Mouse (Mus musculus) mesoderm, embryonic 11.5 days (tissue): ENCODE measurements around the gene Bola1.
"Not testable (repeated sequence)": the region's sequence is repeated elsewhere in the genome, so short reads cannot be mapped to it uniquely, and the experiment has no call there.

Experiments used
- DNase-seq: peaks from one replicate; pipeline ENCODE4 v3.0.0-alpha.2; 2012; ENCODE audit warnings: low read depth, low spot score

The Bola1 gene

DNA sequence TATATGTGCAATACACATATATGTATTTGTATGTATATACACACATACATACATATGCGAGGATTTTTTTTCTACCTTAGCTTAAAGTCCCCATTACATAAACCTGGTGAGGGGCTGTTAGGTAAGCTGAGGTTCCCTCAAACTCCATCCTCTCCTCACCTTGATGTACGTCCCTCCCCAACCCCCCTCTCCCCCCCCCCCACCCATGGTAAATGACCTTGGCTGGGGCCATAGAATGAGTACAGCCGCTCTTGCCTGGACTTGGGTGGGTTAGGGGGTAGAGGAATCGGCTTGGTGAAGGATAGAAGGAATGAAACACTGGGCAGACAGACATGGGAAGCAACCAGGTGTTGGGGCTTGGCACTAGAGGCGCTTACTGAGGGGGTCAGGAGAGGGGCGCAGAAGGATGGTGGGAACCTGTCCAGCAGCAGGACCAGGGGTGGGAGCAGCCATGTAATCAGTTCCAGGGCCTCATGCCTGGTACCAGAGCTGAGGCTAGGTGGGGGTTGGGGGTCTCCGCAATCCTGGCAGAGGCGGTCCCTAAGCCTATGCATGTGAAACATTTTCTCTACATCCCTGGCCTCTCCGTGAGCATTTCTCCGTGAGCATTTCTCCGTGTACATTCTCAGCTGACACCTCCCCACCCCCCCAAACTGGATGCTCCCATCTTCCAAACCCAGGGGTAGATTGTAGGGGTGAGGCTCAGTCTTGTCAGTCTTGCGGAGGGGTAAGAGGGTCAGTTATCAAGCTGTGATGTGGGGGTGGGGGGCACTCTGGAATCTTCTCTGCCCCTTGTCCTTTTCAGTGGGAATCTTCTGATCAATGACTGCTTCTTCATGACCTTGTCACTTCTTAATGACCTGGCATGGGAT lies 37.8 kb downstream of the Bola1 start:
- DNase-seq, result no peak

DNA sequence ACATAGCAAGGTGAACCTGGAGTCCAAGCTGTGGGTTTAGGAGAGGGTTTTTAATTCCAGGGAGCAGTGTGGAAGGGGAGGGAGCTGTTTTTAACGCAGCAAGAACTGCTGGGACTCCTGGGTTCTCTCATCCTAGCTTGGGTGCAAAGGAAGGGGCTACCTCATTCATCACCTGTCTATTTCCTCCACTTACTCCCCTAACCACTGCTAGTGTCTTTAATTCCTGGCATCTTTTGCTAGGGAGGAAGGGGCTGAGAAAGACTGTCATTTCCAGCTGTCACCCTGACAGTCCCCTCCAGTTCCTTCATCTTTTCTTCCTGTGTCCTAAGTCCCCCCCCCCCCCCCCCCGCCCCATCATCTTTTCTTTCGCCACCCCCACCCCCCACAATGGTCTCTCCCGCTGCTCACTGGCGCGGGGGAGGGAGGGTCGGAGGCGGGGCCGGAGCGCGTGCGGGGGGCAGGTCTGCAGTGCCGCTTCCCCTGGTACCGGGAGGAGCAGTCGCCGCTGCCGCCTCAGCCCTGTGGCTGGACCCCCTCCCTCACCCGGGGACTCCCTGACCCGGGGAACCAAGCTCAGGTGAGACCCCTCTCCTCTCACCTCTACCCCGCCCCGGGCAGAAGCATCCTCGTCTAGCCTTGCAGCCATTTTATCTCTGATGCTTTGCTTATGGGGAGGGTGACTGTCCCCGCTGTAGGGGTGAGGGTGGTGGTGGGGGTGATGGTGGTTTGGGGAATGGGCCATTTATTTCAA lies 38.6 kb downstream of the Bola1 start, which contains the start of gene Sv2a:
Gene Sv2a, plus strand, starts transcription at position 425 of the 751 bp plus-strand sequence.
- DNase-seq, result no peak

DNA sequence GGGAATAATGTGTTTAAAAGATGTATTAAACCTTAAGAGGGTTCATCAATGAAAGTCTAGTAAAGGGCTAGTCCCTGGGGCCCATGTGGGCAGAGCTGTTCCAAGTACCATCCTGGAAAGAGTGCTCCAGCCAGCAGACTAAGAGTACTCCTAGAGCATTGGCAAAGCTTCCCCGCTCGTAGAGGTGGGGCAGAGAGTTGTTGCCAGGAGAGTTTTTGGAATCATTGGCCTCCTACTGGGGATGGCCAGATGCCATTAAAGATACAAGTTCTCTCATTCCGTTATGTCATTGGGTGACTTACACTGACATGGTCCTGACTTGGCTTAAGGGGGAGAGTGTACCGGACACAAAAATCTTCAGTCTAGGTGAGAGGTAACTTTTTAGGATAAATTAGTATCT lies 40.0 kb downstream of the Bola1 start:
- DNase-seq, result no peak

DNA sequence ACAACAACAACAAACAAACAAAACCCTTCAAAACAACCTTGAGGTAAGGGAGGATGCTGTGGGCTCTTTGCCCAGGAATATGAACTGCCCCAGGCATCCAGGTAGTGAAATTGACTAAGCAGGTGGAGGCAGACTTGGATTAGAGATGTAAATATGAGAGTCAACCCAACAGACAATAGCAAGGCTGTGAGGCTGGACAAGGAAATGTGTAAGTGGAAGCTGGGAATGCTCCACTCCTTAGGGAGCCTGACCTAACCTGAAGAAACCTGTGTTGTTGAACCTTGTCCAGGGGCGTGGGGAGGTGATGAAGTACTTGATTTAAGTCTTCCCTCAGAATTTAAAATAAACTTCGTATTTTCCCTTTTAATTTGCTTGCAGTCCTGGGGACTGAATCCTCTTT lies 40.6 kb downstream of the Bola1 start:
- DNase-seq, result no peak

DNA sequence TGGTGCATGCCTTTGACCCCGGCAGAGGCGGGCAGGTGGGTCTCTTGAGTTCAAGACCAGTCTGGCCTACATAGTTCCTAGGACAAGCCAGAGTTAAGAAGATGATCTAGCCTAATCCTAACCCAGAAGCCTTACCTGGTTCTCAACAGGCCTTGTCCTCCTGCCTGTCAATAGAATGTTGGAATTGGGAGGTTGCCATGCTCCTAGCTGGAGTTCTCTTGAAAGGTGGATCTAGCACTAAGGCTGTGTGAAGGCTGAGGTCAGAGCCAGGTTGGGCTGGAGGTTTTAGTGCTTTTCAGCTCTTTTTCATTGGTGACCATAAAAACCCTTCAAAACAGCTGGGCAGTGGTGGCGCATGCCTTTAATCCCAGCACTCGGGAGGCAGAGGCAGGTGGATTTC lies 41.1 kb downstream of the Bola1 start:
- no peak for DNase-seq

DNA sequence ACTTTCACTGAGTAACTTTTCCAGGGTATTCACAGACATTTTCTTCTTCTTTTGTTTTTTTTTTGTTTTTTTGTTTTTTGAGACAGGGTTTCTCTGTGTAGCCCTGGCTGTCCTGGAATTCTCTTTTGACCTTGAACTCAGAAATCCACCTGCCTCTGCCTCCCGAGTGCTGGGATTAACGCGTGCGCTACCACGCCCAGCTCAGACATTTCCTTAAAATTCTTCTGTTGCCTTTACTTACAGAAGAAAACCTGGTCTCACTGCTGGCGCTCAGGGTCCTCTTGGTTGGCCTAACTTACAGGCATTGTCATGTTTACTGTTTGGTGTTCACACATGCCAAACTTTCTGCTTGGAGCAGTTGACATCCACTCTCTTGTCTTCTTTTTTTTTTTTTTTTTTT lies 44.3 kb downstream of the Bola1 start:
- DNase-seq, result no peak

DNA sequence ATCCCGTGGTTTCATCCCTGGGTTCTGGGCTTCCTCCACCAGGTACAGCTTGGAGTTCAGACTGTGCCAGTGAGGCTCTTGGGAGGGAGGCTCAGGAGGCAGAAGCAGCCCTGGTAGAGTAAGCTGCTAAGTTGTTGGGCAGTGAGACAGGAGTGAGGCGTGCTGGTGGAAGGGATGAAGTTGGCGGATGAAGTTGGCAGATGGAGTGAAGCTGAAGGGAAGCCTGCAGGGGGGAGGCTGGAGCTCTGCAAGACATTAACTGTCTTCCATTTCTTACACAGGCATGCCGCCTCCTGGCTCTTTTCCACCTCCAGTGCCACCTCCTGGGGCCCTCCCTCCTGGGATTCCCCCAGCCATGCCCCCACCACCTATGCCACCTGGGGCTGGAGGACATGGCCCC lies 45.5 kb downstream of the Bola1 start:
- not testable (repeated sequence) for DNase-seq

DNA sequence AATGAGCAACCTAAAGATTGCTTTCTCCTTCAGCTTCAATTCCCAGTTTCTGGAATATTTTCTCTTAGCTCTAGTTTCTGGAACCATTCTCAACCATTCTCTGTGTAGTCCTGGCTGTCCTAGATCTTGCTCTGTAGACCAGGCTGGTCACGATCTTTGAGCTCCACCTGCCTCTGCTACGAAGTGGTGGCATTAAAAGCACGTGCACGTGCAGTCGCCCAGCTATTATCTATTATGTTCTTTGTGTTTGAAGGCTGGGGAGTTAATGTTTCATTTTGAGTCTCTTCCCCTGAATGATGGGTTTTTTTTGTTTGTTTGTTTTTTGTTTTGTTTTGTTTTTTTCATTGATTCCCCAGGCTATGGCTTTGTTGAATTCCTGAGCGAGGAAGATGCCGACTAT lies 46.3 kb downstream of the Bola1 start:
- no peak for DNase-seq

DNA sequence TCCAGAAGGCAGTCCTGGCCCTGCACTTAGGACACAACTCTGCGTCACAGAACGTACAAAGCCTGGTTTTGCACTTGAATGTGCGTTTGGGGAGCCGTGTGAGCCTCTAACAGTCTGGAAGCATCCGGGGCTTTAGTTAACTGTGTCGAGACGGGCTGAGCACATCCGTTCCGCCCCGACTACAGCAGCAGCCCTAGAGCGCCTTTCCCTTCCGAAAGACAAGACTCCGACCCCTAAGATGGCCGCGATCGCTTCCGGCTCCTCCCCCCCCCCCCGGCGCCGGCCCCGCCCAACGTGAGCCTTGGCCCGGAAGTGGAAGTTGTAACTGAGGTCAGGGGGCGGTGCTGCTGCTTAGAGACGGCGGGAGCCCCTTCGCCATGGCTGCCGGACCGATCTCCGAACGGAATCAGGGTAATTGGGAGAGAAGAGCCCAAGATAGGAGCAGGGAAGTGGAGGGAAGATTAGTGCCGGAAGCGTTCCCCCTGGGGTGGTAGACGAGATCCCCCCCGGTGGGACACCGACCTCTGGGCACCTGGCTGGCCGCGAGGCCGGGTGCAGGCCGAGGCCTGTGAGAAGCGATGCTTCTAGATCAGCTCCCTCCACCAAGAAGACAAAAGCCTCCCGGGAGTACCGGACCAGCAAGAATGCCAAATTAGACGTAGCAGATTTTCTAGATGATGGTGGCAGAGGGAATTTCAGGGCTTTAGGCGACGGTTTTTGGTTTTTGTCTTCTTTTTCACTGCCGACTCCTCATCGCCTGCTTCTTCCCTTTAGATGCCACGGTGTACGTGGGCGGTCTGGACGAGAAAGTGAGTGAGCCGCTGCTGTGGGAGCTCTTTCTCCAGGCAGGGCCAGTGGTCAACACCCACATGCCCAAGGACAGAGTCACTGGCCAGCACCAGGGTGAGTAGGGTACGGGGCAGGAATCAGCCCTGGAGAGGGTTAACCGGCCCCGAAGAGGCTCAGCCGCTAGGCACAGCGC lies 47.0 kb downstream of the Bola1 start, which contains the start of gene Sf3b4:
Gene Sf3b4, plus strand, starts transcription at position 136 of the 982 bp plus-strand sequence.
- peak; percentile 89 for DNase-seq

DNA sequence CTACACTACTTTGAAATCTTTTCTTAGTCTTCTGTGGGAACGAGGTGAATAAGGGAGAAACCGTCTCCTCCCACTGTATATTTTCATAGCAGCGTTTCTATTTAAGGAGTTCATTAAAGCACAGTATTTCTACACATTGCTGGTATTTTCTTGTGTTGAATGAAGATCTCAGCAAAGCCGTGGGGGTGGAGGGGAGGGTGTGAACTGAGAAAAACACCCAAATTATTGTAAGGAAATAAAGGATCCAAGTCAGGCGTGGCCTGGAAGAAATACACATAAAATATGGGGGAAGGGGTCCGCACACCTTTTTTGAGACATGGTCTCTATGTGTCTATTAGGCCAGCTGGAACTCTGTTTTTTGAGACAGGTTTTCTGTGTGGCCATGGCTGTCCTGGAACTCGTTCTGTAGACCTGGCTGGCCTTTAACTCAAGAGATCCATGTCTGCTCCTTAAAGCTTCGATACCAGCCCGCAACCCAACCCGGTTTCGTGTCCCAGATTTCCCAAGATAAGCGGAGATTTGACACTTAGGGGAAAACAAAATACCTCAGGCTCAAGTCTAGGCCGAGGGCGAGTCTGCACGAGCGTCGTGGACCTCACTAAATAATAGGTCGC lies 47.8 kb downstream of the Bola1 start:
- no peak for DNase-seq

DNA sequence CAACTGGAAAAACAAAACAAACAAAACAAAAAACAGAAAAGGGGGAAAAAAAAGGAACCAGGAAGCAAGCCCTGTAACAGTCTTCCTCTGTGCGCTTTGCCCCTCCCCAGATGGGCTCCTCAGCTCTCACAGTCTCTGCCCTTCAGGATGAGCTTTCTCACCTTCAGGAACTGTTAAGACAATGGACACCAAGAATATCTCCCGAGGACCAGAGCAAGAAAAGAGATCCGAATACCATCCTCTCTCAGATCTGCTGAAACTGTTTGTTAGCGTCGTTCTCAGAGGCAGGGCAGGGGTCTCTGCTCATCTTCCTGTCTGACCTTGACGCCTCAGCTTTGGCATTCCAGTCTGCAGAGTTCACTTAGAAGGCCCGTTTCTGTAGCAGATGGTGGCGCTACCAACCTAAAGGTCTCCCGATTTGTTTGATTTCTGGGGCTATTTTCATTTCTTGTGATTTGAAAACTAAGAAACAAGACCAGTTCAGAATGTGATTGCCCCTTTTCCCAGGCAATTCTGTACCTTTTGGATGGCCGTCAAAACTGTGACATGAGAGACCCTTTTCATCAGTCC lies 48.4 kb downstream of the Bola1 start:
- DNase-seq, result no peak

DNA sequence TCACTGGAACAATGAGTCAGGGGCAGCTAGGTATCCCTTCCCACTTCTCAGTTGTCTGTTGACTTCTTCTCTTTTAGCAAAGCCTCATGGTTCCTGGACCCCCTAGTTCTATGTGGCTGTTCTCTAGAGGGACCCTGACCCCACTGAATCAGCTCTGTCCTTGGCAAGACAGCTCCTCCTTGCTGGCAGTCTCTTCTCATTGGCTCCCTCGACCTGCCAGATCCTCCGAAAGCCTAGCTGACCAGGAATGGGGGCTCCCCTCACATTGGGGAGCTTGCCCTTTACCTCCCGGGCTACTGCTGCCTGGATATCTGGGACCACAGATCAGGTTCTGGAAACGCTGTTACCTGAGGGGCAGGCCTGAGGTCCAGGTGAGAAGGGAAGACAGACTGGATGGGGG lies 49.2 kb downstream of the Bola1 start:
- DNase-seq, result no peak

DNA sequence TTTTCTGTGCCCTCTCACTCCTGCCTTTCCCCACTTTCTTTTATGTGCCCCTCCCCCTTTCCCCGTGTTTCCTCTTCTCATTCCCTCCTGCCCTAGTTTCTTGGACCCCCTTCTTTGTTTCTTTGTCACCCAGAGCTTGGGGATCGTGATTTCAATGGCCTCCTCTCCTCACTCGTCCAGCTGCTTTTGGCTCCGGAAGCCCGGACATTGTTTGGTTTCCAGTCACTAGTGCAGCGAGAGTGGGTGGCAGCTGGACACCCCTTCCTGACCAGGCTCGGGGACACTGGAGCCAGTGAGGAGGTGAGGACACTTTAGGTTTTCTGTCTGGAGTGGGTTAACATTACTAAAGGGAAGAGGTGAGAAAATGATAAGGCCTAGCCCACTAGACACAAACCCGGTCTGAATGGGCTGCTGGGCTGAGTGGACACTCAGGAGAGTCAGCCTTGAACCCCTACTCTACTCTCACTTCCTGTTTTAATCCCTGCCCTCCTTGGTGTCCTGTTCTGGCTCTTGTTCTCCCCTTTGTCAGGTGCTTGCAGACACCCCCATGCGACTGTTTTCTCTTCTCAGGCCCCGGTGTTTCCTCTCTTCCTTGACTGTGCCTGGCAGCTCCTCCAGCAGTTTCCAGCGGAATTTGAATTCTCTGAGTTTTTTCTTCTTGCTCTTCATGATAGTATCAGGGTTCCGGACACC lies 50.9 kb downstream of the Bola1 start:
- DNase-seq, result no peak

DNA sequence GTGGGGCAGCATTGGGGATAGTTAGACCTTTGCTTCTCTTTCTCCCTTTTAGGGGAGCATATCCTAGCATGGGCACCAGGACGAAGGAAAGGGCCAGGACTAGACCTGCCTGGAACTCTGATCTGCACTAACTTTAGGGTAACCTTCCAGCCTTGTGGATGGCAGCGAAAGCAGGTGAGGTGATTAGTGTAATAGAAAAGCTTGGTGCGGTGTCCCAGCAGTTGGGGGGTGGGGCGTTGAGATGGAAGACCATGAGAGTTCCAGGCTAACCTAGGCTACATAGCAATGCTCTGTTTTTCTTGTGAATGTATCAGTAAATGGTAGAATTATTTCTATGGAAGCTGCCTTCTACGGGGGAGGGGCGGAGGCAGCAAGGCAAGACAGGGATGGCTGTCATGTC lies 56.5 kb downstream of the Bola1 start:
- no peak for DNase-seq

DNA sequence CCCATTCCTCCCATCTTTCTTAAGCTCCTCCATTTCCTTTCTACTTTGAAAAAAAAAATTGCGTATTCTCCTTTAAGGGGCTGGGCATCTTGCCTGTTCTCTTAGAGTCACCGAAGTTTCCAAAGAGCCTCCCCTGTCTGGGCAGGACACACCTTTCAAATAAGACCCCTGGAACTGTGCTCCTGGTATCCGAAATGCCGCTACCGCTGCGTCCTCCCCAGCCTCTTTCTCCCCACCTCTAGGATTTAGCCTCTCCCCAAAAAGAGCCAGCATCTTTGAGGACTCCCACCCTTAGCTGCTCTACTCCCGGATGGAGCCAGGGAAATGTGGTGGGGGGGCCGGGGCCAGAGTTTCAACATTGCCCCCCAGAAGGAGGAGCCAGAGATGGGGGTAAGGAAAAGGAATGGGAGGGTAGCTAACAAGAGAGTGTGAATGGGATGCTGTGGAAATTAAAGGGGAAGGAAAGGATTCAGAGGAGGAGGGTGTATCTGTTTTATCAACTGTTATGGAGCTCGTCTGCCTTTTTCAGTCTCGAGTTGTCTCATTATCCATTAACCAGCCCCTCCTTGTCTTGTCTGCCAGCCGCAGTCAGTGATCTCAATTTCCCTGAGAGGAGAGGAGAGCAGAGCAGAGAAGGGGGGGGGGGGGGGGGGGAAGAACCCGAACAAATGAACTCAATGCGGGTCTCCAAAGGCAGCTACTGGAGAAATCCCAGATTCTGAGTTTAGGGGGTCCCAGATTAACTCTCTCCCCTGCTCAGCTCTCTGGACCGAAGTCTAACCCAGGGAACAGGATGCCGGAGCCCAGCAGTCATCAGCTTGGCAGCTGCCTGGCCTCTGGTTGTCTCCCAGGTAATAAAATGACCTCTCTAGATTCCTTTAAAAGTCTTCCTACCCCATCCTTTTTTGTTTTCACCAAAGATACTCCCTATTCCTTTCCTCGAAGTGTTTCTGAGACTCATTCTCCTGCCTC lies 57.4 kb downstream of the Bola1 start, which contains the start of gene Mtmr11:
Gene Mtmr11, plus strand, starts transcription at position 136 of the 972 bp plus-strand sequence.
- DNase-seq, result no peak

DNA sequence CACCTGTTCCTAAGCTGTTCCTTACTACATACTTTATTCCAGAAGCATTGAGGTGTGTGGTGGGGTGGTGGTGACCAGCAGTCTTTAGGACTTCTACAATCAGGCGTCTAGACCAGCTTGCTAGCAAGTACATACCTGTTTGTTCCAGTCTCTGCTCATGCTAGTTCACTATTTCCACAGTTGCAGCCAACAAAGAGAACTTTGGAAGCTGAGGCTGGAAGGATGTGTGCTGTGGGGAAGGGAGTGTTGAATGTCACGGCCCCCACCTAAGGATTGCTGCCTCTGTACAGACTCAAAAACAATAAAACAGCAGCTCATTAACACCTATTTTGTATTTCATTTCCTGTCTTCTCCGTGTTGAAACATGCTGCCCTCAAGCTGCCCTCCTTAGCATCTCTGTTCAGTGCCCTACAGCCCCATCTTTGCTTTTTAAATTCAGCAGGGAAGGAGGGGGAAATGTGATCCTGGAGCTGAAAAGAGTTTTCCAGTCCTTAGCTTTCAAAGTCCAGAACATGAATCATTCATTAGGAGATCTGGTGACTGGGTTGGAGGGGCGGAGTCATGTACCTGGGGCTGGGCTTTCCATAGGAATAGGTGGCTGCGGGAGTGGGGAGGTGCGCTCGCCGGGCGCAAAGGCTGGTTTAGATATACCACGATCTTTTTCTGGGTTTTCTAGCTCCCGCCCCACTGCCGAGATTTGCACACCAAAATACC lies 58.5 kb downstream of the Bola1 start:
- DNase-seq, result peak; percentile 47

DNA sequence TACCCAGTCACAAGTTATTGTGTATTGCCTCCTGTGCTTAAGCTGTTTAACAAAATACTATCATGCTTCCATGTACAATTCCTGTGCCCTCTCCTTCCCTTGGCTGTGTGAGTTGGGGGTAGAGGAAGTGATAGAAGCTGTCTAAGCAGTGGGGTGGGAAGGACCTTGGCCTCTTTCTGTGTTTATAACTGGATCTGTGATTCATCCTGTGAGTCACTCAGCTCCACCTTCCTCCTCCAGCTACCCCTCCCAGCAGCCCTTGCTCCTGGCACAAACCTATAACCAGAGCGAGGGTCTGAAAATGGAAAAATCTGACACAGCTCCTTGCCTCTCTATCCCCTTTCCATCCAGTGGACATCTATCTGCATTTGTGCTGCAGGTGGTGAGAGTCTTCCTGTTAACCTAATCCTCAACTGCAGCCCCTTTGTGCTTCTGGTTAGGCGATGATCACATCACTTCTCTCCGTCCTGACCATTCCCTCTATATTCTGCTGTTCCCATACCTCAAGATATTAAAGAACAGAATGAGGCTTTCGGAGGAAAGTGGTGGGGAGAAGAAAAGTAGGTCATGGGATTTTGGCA lies 59.2 kb downstream of the Bola1 start:
- DNase-seq, result no peak

DNA sequence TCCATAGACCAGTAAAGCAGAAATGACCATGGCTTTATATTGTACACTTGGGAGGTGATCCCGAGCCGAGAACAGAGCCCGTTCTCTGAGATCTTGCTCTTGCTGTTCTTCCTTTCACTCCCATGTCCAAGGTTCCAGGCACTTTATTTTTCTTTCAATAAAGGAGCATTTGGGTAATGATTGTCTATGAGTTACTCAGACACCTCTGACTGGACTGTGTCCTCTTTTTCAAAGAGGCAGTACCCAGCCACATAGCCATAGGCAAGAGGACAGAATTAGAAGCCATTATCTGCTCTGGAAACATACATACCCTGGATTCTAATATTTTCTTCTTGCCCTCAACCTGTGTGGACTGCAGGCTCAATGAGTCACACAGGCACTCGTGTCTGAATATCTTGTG lies 59.7 kb downstream of the Bola1 start:
- no peak for DNase-seq
